Mouse (Mus musculus): ENCODE measurements around the gene Arhgef16.

The Arhgef16 gene

DNA sequence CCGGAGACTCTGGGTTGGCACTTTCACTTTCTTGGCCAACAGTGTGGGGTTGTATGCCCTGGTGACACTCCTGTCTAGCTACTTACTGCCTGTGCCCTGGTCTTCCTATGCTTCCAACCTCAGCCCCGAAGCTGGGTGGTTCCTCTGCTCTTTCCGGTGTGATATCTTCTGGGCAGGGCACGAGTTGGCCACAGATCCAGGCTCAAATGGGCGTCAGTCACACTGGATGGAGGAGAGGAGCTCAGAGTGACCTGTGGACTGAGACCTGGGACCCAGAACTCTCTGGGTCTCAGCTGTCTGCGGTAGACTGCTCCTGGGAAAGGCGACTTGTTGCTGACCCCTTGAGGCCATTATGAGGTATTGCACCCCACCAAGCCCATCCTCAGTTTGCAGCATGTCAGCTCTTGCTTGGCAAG, at the start of gene Arhgef16:
Arhgef16 (minus strand) TSS at position 211 of the 416 bp plus-strand sequence.
- 28% methylated on average over 7 of the region's 7 CpGs for WGBS

DNA sequence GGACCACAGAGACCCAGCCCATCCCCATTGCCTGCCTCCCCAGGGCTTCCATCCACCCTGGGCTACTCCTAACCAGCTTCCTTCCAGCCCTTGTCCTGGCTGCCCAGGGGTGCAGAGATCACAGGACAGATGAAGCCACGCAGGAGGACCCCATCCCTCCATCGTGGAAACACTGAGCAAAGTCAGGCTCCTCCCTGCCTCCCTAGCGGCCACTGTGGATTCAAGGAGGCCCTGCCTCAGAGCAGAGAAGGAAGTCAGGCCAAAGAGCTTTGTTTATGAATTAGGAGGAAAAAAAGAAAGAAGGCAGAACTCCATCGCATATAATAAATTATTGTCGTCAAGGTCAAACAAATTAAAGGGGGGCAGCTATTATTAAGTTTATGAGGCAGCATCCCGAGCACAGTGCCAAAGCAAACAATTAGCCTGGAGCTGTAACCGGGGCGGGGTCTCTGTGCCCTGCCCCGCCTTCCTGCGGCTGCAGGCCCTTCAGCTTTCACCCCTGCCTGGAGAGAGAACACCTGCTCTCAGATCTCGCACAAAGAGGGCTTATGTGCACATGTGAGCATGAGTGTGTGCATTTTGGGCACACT, 46.8 kb upstream of the Arhgef16 start:
- 70% methylated on average over 11 of the region's 11 CpGs for WGBS

DNA sequence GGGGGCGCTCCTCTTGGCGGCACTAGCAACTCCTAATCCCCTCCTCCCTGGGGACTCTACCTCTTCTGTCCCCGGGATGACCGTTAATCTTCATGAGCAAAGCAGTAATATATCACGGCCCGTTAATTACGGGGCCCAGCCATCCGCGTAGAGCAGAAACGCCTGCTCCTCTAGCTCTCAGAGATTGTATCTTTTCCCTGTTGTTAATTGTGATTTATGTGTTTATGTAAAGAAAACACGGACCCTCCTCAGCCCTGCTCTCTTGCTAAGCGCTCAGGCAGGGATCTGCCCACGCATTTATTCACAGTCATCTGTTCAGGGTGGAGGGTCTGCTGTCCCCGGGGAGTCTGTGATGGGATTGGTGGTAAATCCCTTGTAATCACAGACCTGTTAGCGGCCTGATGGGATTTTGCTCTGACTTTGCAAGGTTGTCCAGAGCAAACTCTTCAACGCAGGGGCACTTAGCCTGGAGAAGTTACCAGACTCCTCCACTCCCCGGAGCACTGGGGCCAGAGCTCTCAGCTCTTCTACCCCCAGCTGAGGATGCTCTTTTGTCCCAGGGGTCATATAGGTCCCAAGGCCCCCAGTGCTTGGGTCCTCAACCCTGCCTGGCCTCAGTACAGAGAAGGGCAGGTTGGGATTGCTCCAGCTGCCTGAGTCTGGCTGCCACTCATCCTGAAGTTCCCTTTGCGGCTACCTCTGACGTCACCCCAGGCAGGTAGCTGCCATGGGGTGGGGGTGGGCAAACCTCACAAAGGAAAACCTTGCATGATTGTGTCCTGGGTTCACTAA, 45.5 kb upstream of the Arhgef16 start:
- 84% methylated on average over 19 of the region's 19 CpGs for WGBS

DNA sequence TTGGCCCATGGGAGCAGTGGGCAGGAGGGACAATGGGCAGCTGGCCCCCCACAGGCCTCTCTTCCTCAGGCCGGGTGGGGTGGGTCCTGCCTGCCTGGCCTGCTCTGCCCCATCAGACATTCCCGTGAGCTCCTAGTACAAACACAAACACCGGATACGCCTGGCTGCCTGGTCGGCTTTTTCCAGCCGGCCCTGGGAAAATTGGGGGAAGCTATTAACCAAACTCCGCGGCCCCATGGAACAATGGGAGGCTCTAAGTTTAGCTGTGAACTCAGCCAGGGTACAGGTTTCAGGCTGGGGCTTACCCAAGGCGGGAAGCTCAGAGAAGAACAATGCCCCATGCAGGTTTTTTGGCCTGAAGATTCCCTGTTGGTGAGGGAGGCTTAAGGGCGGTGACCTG, 35.2 kb upstream of the Arhgef16 start:
- WGBS: 69% methylated on average over 10 of the region's 10 CpGs

DNA sequence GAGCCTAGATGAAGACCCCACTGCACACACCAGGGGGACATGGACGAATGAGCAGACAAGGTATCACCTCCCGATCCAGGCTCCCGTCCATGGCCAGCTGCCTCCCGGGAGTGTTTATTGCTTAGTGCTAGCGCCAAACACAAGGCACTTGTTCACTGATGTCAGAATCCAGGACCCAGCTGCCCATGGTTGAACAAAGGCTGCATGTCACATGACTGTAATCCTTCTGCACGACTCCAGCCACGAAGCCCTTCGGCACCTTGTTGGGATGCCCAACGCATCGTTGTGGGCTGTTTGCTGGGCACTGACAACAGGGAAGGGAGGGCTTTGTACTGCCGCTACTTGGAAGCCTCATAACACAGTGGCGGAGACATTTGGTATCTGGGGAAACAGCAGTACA, 34.3 kb upstream of the Arhgef16 start, which contains the start of gene B230104I21Rik:
B230104I21Rik (plus strand) TSS at position 367 of the 400 bp plus-strand sequence.
- WGBS: 61% methylated on average over 12 of the region's 12 CpGs

DNA sequence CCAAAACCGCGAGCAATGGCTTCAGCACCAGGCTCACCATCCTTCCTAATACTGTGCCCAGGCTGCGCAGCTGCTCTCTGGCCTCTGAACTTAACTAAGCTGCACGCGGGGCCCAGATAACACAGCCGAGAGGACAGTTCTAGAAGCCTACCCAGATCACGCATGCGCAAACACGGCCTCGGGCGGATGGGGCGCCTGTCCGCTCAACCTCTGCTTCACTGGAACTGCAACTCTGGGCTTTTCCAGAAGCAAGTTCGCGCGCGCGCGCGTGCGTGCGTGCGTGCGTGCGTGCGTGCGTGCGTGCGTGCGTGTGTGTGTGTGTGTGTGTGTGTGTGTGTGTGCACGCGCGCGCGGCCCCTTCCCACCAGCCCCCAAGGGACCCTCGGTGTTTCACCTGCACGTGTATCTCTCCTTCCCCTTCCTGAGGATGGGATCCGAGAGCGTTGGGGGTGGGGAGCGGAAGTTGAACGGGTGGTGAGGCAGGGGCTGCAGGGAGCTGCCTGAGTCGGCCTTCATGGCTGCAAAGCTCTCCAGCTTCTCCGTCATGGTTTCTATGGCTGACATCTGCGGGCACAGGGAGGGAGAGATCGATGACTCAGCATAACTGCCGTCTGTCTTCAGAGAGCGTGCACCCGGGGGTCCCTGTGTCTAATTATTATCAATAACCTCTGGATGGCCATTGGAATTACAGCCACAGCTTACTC, 33.4 kb upstream of the Arhgef16 start:
- WGBS: 79% methylated on average over 48 of the region's 48 CpGs

DNA sequence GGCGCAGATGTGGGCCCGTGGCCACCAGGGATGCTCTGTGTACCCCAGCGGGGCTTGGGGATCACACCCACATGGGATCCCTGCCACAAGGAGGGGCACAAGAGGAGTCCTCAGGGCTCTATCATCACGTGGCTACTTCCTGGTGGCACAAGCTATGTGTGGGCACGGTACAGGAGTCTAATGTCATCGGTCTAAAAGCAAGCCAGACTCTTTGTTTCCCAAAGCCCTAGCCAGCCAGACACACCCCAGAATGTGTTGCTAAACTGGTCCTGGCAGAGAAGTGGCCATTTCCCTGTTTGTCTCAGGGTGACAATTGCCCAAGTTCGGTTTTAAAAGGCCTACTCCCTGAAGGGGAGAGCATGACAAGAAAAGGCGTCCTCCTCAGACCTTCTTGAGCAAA, 31.8 kb upstream of the Arhgef16 start:
- WGBS: 67% methylated on average over 8 of the region's 8 CpGs

DNA sequence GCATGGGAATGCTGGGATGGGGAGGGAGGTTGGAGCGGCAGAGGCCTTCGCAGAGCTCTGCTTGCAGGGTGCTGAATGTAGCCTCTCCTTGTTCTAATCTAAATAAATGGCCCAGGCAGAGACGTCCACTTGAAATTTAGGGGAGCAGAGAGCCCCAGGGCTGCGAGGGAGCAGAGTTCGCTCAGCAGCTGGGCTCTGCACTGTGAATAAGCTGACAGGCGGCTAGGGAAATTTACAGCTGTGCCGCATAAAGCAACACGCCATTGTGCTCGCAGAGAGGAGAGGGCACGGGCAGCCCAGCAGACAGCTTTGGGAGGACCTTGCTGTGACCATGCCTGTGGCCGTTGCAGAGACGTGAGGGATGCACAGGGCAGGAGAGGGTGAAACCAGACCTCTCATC, 29.8 kb upstream of the Arhgef16 start:
- WGBS: 81% methylated on average over 12 of the region's 12 CpGs

DNA sequence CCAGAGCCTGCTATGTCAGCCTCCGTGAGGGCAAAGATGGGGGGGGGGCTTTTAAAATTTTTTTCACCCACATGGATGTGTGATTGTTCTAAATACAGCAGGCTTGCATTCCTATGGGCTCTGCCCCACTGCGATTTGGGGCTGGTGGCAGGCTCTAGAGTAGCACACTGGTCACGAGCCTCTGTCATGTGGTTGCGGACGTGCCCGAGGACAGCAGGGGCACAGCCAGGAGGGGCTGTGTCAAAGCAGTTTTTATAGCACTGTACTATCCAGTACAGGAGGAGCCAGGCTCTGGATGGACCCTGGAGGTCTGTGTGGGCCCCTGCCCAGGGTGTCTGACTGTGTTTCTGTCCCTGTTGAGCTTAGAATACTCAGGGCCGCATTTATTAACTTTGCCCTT, 28.5 kb upstream of the Arhgef16 start:
- WGBS: 92% methylated on average over 7 of the region's 7 CpGs

DNA sequence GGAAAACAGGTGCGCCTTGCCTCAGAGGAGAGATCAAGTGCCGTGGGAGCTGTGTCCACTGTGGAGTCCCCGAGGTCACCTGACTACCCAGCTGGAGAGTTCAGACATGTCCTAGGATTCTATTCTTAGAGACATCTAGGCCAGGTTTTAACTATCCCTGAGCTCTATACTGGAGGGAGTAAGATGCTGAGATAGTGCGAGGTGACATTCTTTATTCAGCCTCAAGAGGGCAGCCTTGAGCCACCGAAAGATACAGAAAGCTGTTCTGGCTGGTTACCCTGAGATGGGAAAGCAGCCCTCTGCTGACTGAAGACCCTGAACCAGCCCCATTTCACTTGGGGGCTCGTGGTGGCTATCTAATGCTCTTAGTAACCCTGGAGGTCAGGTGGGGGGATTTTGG, 27.4 kb upstream of the Arhgef16 start:
- 10% methylated on average over 6 of the region's 6 CpGs for WGBS

DNA sequence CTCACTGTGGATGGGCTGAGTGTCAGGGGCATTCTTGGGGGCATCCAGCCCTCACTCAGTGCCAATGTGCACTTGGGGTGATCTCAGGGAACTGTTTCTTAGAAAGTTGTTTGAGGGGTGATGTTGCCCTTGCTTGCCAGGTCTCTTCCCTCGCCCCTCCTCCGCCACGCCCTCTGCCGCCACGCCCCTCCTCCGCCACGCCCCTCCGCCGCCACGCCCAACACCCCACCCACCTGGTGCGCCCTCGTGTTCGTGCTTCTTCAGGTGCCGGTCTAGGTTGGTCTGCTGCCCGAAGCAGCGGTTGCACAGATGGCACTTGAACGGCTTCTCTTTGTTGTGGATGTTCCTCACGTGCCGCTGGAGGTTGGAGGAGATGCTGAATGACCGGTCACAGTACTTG, 27.0 kb upstream of the Arhgef16 start:
- WGBS: 18% methylated on average over 20 of the region's 20 CpGs

DNA sequence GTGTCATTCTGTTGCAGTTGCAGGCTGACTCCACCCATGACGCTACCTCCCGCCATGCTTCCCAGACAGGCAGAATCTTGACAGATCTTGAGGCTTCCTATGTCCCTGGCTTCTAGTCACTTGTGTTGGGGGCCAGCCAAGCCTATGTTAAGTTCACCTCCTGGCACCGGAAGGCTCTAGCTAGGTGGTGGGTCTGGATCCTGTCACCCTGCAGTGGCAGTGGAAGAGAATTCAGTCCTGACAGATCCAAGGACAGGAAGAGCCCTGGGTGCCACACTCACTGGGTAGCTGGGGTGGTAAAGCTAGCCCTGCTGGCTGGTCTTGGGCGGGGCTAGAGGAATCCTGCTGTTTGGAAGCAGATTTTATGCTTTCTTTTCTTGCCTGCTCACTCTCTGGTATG, 23.9 kb upstream of the Arhgef16 start:
- WGBS: 78% methylated on average over 4 of the region's 4 CpGs

DNA sequence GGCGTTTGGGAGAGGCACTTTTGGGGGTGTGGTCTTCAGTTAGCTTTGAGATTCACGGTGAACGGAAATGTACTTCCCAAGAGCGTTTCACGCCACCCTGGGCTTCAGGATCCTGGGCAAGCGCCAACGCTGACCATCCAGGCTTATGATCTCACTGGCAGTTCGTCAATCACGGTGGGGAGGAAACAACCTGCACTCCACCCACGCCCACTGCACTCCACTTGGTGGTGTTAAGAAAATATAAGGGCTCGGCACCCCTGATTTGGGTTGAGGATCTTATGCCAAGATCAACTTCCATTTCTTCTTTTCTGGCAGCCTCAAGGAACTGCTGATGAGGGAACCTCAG, 12.1 kb upstream of the Arhgef16 start:
- WGBS: 53% methylated on average over 11 of the region's 11 CpGs

DNA sequence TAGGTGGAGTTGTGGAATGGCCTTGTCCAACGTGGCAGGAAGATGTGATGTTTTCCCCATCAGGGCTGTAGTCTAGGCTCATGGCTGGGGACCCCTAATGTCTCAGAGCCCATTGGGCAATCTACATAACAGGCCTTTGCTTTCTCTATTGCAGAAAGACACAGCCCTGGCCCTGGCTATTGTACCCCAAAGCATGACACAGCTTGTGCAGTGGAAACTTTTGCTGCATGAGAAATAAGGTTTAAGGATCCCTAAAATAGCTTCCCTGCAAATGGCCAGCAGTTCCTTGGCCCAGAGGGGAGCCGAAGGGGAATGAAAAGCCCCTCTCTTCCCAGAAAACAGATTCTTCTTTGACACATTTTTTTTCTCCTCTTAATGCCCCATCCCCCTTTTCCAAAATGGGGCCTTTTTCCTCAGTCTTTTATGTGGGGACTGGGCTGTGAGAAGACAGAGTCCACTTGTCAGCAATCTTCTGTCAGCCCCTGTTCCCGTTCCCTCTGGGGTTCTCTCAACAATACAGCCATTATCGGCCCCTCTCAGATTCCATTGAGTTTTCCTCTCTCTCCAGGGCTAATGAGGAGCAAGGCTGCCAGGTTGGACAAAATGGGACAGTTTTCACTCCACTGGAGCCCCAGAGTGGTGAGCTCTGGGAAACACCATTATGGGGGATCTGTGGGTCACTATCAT, 11.6 kb upstream of the Arhgef16 start:
- WGBS: 49% methylated on average over 4 of the region's 4 CpGs

DNA sequence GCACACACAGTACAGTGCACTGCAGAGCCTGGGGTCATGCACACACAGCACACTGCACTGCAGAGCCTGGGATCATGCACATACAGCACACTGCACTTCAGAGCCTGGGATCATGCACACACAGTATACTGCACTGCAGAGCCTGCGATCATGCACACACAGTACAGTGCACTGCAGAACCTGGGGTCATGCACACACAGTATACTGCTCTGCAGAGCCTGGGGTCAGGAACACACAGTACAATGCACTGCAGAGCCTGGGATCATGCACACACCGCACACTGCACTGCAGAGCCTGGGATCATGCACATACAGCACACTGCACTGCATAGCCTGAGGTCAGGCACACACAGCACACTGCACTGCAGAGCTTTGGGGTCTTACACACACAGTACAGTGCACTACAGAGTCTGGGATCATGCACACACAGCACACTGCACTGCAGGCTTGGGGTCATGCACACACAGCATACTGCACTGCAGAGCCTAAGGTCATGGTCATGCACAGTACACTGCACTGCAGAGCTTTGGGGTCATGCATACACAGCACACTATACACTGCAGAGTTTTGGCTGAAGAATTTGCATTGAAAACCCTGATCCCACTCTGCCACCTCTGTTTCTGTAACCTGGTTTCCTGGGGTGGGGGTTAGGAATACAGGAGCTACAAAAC, 10.8 kb upstream of the Arhgef16 start:
- WGBS: 94% methylated on average over 2 of the region's 2 CpGs

DNA sequence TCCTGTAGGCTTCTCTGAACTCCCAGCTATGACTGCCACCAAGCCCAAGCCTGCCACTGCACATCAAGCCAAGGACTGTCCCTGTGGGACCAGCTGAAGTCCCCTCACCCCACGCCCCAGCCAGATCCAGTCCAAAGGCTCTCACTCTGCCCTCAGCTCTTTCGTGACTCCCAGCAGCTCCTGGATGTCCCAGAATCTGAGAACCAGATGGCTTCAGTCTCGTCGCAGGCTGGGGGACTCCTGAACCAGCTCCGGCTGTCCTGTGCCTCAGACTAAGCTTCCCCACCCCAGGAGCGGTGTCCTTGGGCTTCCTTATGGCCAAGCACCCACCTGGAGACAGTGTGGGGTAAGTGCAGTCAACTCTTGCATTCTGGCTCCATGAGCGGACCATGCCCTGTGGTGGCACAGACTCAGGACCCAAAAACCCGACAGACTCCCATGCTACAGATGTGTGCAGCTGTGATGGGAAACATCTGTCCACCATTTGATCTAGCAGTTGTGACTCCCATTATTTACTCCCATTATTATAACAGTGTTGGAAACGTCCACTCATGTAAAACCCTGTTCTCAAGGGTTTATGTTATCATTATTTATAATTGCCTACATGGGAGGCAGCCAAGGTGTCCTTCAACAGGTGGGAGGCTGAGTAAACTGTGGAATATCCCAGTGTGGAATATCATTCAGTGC, 9.2 kb upstream of the Arhgef16 start:
- 88% methylated on average over 9 of the region's 9 CpGs for WGBS

DNA sequence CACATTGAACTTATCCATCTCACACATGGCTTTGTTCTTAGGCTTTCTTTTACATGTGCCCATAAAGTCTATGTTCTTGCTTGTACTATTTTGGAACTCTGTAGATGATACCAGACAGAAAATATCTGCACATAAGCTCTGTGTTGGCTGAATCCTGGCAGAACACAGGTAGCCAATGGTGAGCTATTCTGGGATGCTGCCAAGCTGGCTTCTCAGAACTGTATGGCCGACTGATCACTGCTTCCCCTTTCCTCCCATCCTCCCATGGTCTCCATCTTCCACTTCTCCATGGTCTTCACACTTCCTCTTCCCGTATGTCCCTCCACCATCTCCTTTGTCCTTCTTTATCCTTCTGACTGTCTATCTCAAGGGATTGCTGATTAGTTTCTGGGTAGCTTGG, 7.7 kb upstream of the Arhgef16 start:
- WGBS: 72% methylated on average over 2 of the region's 2 CpGs

DNA sequence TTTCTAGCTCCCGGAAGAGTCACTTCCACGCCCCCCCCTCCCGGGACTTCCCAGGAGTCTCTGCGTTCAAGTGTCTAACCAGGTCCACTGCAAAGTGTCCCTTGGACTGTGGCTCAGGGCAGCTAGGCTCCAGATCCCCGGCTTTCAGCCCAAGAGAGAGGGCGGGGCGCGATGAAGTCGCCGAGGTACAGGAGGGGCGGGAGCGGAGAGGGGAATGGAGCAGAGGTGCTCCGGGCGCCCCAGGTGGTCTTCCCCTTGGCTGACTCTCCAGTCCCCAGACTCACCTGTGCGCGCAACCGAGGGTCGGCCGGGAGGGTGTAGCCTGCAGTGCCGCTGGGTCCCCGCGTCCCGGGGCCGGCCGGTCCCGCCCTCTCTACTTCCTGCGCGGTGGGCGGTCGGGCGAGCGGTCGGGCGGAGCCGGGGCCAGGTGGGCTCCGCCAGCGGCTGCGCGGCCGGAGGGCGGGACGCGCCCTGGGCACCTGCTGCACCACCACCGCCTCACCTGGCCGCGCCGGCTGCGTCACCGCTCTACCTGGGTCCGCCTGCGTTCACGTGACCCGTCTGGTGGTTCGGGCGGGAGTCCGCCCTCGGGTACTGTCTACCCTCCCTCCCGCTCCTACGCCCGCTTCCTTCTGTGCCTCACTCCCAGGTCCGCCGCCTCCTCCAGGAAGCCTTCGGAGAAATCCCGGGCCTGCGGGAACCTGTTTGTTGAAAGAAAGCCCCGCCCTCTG, 1.8 kb downstream of the Arhgef16 start:
- 3% methylated on average over 62 of the region's 66 CpGs for WGBS

DNA sequence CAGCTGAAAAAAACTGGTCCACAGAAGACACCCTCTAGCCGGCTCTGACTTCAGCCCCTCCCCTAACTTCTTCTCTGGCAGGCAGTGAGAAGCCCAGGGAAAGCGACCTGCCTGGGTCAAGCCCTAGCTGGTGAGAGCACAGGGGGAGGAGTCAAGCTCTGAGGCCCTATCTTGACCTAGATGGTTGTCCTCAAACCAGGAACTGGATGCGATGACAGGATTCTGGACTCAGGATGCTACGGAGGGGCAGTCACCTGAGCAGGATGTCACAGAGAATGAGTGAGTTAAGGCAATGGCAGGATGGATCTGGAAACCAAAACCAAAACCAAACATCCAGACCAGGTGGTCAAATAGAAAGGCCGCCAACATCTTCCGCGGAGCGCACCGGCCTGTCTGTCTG, 3.7 kb downstream of the Arhgef16 start:
- WGBS: 78% methylated on average over 9 of the region's 9 CpGs

DNA sequence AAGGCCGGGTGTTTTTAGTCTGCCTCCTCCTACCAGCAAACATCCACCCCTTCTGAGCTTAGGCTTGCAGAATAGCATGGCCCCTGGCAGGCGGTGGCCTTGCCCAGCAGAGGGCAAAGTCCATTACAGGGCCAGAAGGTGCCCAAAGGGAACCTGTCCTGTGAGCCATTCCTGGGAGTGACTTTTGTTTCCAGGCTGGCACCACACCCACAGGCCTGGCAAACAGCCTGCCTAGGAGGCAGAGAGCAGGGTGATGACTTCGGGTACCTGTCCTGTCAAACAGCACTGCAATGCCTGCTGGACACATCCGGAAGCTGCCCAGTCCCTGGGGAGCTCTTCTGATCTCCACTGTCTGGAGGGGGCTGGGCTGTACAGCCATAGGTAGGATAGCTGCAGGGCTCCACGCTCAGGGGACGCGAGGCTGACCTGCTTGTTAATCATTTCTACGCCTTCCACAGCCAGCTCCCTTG, 7.2 kb downstream of the Arhgef16 start:
- WGBS: 77% methylated on average over 8 of the region's 8 CpGs

Data from cerebral cortex, adult 2 months (tissue).